8 mouse cellular contexts compared by ENCODE assay signal in the genomic region with DNA sequence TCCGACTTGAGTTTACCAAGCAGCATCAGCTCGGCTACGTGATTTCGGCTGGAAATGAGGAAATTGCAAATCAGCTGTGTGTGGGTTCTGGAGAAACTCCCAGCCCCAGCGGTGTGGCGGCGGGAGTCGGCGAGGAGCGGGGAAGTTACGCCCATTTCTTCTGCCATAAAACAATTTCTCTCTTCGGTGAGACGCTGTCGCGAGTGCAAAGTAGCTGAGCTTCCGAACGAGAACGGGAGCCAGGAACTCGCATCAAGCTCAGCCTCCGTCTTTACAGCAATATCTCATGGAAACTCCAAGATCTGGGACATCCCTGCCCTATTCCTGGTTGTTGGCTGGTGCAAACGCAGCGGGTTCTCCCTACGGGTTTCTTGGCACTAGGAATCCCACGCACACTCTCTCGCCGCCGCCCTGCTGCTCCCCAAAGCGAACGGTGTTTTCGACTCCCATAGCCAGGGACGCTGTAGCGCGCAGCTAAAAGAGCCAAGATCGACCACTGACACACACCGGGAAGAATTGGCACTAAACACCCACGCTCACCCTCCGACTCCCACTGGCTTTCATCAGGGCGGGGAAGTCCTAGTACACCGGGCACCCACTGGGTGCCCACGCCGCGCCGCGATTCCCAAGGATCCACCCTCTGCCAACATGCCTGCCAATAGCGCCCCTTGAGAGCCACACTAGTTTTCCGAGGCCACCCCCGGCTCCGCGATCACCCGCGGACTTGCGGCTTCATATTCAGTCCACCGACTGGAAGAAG. TPM values are rescaled to one million over a fixed set of nuclear protein-coding genes. Genes with fewer than 3 reads are reported as not detected.
DNase-seq lines count a peak whose midpoint lies in the region; ATAC-seq and TF ChIP-seq lines count a peak whose summit lies in the region.

No protein-coding gene starts in this region.

- no peaks in the 10 kb centered on the region for H3K4me1 ChIP-seq in intestine, postnatal 0 days (replicated peaks; ENCODE audit: control insufficient read depth, insufficient read depth, low read length)
- peaks cover 54% of the 10 kb centered on the region for H3K4me1 ChIP-seq in limb, embryonic 10.5 days
- peaks cover 23% of the 10 kb centered on the region for H3K4me1 ChIP-seq in midbrain, embryonic 16.5 days (ENCODE audit: control insufficient read depth, insufficient read depth, low read length)

- TF ChIP-seq CTCF in intestine, postnatal 0 days (IDR thresholded peaks at IDR 0.05; ENCODE audit: low read depth): no peak

- no peaks in the 10 kb centered on the region for H3K9me3 ChIP-seq in intestine, postnatal 0 days (ENCODE audit: control insufficient read depth)
- no peaks in the 10 kb centered on the region for H3K9me3 ChIP-seq in limb, embryonic 10.5 days (replicated peaks)
- no peaks in the 10 kb centered on the region for H3K9me3 ChIP-seq in midbrain, embryonic 16.5 days (replicated peaks; ENCODE audit: control insufficient read depth, low read length, poor library complexity, severe bottlenecking)

- H3K4me2 ChIP-seq in intestine, postnatal 0 days (replicated peaks; ENCODE audit: low read depth): peak overlapping the region; percentile 98
- peak overlapping the region; percentile 81 for H3K4me2 ChIP-seq in midbrain, embryonic 16.5 days (ENCODE audit: low read length)

- no peaks in the 10 kb centered on the region for H3K36me3 ChIP-seq in intestine, postnatal 0 days (ENCODE audit: control insufficient read depth, insufficient read depth)
- H3K36me3 ChIP-seq in limb, embryonic 10.5 days: no peaks in the 10 kb centered on the region
- no peaks in the 10 kb centered on the region for H3K36me3 ChIP-seq in midbrain, embryonic 16.5 days (ENCODE audit: control insufficient read depth, insufficient read depth, low read length)

- H3K9ac ChIP-seq in intestine, postnatal 0 days (ENCODE audit: low read depth, low read length): peak overlapping the region; percentile 75
- peak overlapping the region; percentile 82 for H3K9ac ChIP-seq in midbrain, embryonic 16.5 days (ENCODE audit: low read depth, low read length)

- peak overlapping the region; percentile 81 for H3K4me3 ChIP-seq in intestine, postnatal 0 days (ENCODE audit: low read depth, low read length)
- H3K4me3 ChIP-seq in limb, embryonic 10.5 days: peak overlapping the region; percentile 69
- peak overlapping the region; percentile 77 for H3K4me3 ChIP-seq in midbrain, embryonic 16.5 days (ENCODE audit: low read depth, low read length)

- ATAC-seq in intestine, postnatal 0 days: no peak
- ATAC-seq in midbrain, embryonic 16.5 days: 0 out of 2 replicates have a peak, but pooled peaks have one; percentile 4

- WGBS in intestine, postnatal 0 days: under 1% methylated on average over 53 of the region's 53 CpGs
- under 1% methylated on average over 53 of the region's 53 CpGs for WGBS in limb, embryonic 10.5 days
- WGBS in midbrain, embryonic 16.5 days: under 1% methylated on average over 53 of the region's 53 CpGs

- H3K27me3 ChIP-seq in intestine, postnatal 0 days (replicated peaks; ENCODE audit: control insufficient read depth, insufficient read depth, low read length): no peaks in the 10 kb centered on the region; the same call in 1 of the 2 replicates
- peaks cover 51% of the 10 kb centered on the region for H3K27me3 ChIP-seq in limb, embryonic 10.5 days (ENCODE audit: low read depth, poor library complexity, severe bottlenecking)
- H3K27me3 ChIP-seq in midbrain, embryonic 16.5 days (ENCODE audit: control insufficient read depth, insufficient read depth, low read depth, low read length): no peaks in the 10 kb centered on the region

- peak overlapping the region; percentile 83; the same call in 1 of the 2 replicates for H3K27ac ChIP-seq in intestine, postnatal 0 days (ENCODE audit: low read depth, low read length)
- peak overlapping the region; percentile 1; the same call in 1 of the 2 replicates for H3K27ac ChIP-seq in limb, embryonic 10.5 days
- H3K27ac ChIP-seq in midbrain, embryonic 16.5 days (ENCODE audit: low read length): peak overlapping the region; percentile 69

- peak; percentile 29 to 52 for DNase-seq in heart, adult 18-20 months
- no peak for DNase-seq in heart, adult 8-10 months (ENCODE audit: low spot score)
- DNase-seq in cerebellum, adult 9-11 months: peak; percentile 80
- peak; percentile 43 to 70 for DNase-seq in frontal cortex, adult 2 months (ENCODE audit: extremely low spot score in 1 of 2, low spot score in 1 of 2)
- DNase-seq in limb, embryonic 10.5 days (ENCODE audit: low spot score): peak; percentile 64
- DNase-seq in telencephalon, adult 2 months (ENCODE audit: low read depth, low spot score): peak; percentile 56

RNA-seq across cellular contexts. Expression of gene Dpf3, which starts 1.4 kb away (rescaled TPM):
- total RNA-seq in heart, adult 18-20 months (2021): 10 to 100 TPM; 16.2 to 20.3 TPM
- 10 to 100 TPM; 16.7 to 21.1 (median 18.0) TPM for total RNA-seq in heart, adult 8-10 months (2022)
- polyA plus RNA-seq in frontal cortex, adult 2 months (2012; rRNA removed): 5.9 and 7.3 TPM in 2 replicates
- 5.1 and 5.9 TPM in 2 replicates for polyA plus RNA-seq in intestine, postnatal 0 days (2015; fragmentation: Nextera tagmentation; extraction: Ambion mirVana)
- 2.5 and 2.6 TPM in 2 replicates for polyA plus RNA-seq in limb, embryonic 10.5 days (2016; fragmentation: Nextera tagmentation; extraction: Ambion mirVana)
- polyA plus RNA-seq in midbrain, embryonic 16.5 days (2015; fragmentation: Nextera tagmentation; extraction: Ambion mirVana): 19.3 and 20.9 TPM in 2 replicates

RNA-seq across cellular contexts. Expression of gene Dcaf4, which starts 34.2 kb away (rescaled TPM):
- total RNA-seq in heart, adult 18-20 months (2021): 10 to 100 TPM; 12.6 to 12.7 TPM
- 10 to 100 TPM; 12.8 to 16.3 (median 14.9) TPM for total RNA-seq in heart, adult 8-10 months (2022)
- polyA plus RNA-seq in frontal cortex, adult 2 months (2012; rRNA removed): 35.2 and 37.8 TPM in 2 replicates
- 7.3 and 7.4 TPM in 2 replicates for polyA plus RNA-seq in intestine, postnatal 0 days (2015; fragmentation: Nextera tagmentation; extraction: Ambion mirVana)
- polyA plus RNA-seq in limb, embryonic 10.5 days (2016; fragmentation: Nextera tagmentation; extraction: Ambion mirVana): 27.4 and 29.3 TPM in 2 replicates
- 46.1 and 50.3 TPM in 2 replicates for polyA plus RNA-seq in midbrain, embryonic 16.5 days (2015; fragmentation: Nextera tagmentation; extraction: Ambion mirVana)

Comparison
In these comparisons a context has a peak if more than half of its experiments do, and no peak if none do; other contexts are left out.
1. H3K27ac ChIP-seq: peak in every context shown above with its lines; median percentile 83 in intestine, postnatal 0 days; 69 in midbrain, embryonic 16.5 days; 1 in limb, embryonic 10.5 days.